ENCODE assay signal across 10 mouse cellular contexts in the genomic region with DNA sequence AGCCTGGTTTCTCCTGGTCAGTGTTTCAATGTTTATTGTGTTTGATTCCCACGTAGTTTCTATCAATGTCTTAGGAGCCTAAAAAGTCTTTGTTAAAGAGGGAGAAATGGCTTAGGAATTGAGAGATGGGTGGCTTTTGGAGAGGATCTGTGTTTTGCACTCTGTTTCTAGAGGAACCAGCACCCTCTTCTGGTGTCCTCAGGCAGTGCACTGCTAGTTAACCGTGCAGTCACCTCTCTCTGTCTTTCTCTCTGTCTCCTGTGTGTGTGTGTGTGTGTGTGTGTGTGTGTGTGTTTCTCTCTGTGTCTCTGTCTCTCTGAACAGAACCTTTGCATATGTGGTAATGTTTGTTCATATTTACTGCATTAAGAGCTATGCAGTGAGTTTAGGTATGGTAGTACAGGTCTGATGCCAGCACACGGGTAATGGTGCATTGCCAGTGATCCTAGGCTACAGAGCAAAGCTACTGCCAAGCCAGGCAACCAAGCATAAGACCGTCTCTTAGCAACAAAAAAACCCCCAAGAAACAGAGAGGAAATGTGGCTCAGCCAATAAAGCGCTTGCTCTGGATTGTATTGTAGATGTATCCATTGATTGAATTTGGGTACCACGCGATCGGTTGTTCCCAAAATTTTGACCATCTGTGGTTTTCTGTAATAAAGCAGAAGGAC.
DNase-seq lines count a peak whose midpoint lies in the region; ATAC-seq lines count a peak whose summit lies in the region.
"Had no signal": no experiment of that assay in that cellular context is flagged by ENCODE, and none has a peak within 500 bp of the region (broad histone marks: within the 10 kb centered on the region; RNA-seq: fewer than 3 reads in every experiment).

No protein-coding gene starts in this region.

- no peak overlapping the region for H3K9ac ChIP-seq in kidney, embryonic 16.5 days (replicated peaks; ENCODE audit: low read length)
- no peak overlapping the region for H3K9ac ChIP-seq in hindbrain, embryonic 16.5 days (ENCODE audit: low read depth, low read length)
- H3K9ac ChIP-seq in midbrain, embryonic 15.5 days = no peak overlapping the region
- H3K9ac ChIP-seq: embryonic facial prominence, embryonic 12.5 days had no signal

- ATAC-seq in kidney, embryonic 16.5 days (ENCODE audit: low FRiP score, low TSS enrichment) = no peak
- ATAC-seq in hindbrain, embryonic 16.5 days = peak; percentile 83
- ATAC-seq in midbrain, embryonic 15.5 days (replicated peaks) = peak; percentile 35; the same call in 1 of the 2 replicates

- no peaks in the 10 kb centered on the region for H3K4me1 ChIP-seq in kidney, embryonic 16.5 days (ENCODE audit: insufficient read depth, low read length)
- no peaks in the 10 kb centered on the region for H3K4me1 ChIP-seq in hindbrain, embryonic 16.5 days (ENCODE audit: control insufficient read depth, insufficient read depth, low read depth, low read length)
- no peaks in the 10 kb centered on the region for H3K4me1 ChIP-seq in midbrain, embryonic 15.5 days
- H3K4me1 ChIP-seq: embryonic facial prominence, embryonic 12.5 days had no signal

- WGBS in kidney, embryonic 16.5 days = 85% methylated on average over 8 of the region's 8 CpGs
- 68% methylated on average over 8 of the region's 8 CpGs for WGBS in hindbrain, embryonic 16.5 days
- WGBS in midbrain, embryonic 15.5 days = 67% methylated on average over 8 of the region's 8 CpGs

- DNase-seq in kidney, adult 18-20 months = peak; percentile 52
- DNase-seq in ES-CJ7 (ENCODE audit: low read depth, low spot score) = peak; percentile 60
- DNase-seq in cerebellum, postnatal 25 days = peak; percentile 75 to 82
- DNase-seq in urinary bladder, postnatal 25 days (ENCODE audit: low spot score) = no peak
- DNase-seq in urinary bladder, adult 2 months (ENCODE audit: low spot score) = no peak

- H3K4me2 ChIP-seq in kidney, embryonic 16.5 days (replicated peaks; ENCODE audit: low read depth, low read length) = no peak overlapping the region
- H3K4me2 ChIP-seq in hindbrain, embryonic 16.5 days (ENCODE audit: low read length) = no peak overlapping the region
- H3K4me2 ChIP-seq in midbrain, embryonic 15.5 days = no peak overlapping the region
- H3K4me2 ChIP-seq: embryonic facial prominence, embryonic 12.5 days had no signal

- no peaks in the 10 kb centered on the region for H3K9me3 ChIP-seq in kidney, embryonic 16.5 days (ENCODE audit: low read length)
- no peaks in the 10 kb centered on the region for H3K9me3 ChIP-seq in hindbrain, embryonic 16.5 days (ENCODE audit: control insufficient read depth, low read length)
- no peaks in the 10 kb centered on the region for H3K9me3 ChIP-seq in midbrain, embryonic 15.5 days
- H3K9me3 ChIP-seq: embryonic facial prominence, embryonic 12.5 days had no signal

- H3K27me3 ChIP-seq in kidney, embryonic 16.5 days (ENCODE audit: insufficient read depth, low read length) = no peaks in the 10 kb centered on the region
- H3K27me3 ChIP-seq in hindbrain, embryonic 16.5 days (replicated peaks; ENCODE audit: control insufficient read depth, insufficient read depth, low read length) = no peaks in the 10 kb centered on the region
- no peaks in the 10 kb centered on the region for H3K27me3 ChIP-seq in midbrain, embryonic 15.5 days (replicated peaks)
- H3K27me3 ChIP-seq: embryonic facial prominence, embryonic 12.5 days had no signal

- H3K4me3 ChIP-seq in kidney, embryonic 16.5 days (ENCODE audit: low read length) = no peak overlapping the region
- H3K4me3 ChIP-seq in hindbrain, embryonic 16.5 days (ENCODE audit: low read length) = no peak overlapping the region
- H3K4me3 ChIP-seq in midbrain, embryonic 15.5 days = no peak overlapping the region
- H3K4me3 ChIP-seq: embryonic facial prominence, embryonic 12.5 days; myocyte had no signal

- no peak overlapping the region for H3K27ac ChIP-seq in kidney, embryonic 16.5 days (ENCODE audit: low read length)
- no peak overlapping the region for H3K27ac ChIP-seq in hindbrain, embryonic 16.5 days (ENCODE audit: low read depth, low read length)
- H3K27ac ChIP-seq in midbrain, embryonic 15.5 days = no peak overlapping the region
- H3K27ac ChIP-seq: embryonic facial prominence, embryonic 12.5 days had no signal

- H3K36me3 ChIP-seq in kidney, embryonic 16.5 days (ENCODE audit: insufficient read depth, low read length) = peaks cover 56% of the 10 kb centered on the region
- H3K36me3 ChIP-seq in hindbrain, embryonic 16.5 days (ENCODE audit: control insufficient read depth, insufficient read depth, low read length) = no peaks in the 10 kb centered on the region
- no peaks in the 10 kb centered on the region for H3K36me3 ChIP-seq in midbrain, embryonic 15.5 days (replicated peaks)

Comparison
In these comparisons a context has a peak if more than half of its experiments do, and no peak if none do; other contexts are left out.
1. DNase-seq: peak in kidney, adult 18-20 months (single experiment), ES-CJ7 (single experiment) and cerebellum, postnatal 25 days (2 of 2); none in urinary bladder, postnatal 25 days (single experiment) and urinary bladder, adult 2 months (single experiment).